Mouse (Mus musculus) liver, embryonic 11.5 days (tissue): ENCODE results near the gene Ldhd. TPM values are rescaled to one million over a fixed set of nuclear protein-coding genes. Genes with fewer than 3 reads are reported as not detected.
A peak's percentile ranks its signal among the peaks of the same experiment; 100 is the strongest.

Source experiments
- ATAC-seq: fragments of 200-750 bp; cut with Nextera tagmentation; replicated peaks from 2 replicates; pipeline ENCODE4 v1.8.0; 2017; ENCODE audit warnings: moderate number of reproducible peaks, mild to moderate bottlenecking, moderate TSS enrichment, moderate library complexity; ENCODE audit not compliant: low FRiP score
- DNase-seq: peaks from one replicate; pipeline ENCODE4 v3.0.0-alpha.2; 2017; ENCODE audit warnings: low spot score
- H3K27ac ChIP-seq: fragments of 300-500 bp; sonication (generic); 2 replicates; pipeline ENCODE4 v1.5.1; 2014; ENCODE audit warnings: mild to moderate bottlenecking, low read depth, low read length, control low read depth
- H3K27me3 ChIP-seq: fragments of 300-500 bp; sonication (generic); replicated peaks from 2 replicates; pipeline ENCODE4 v1.6.1; 2014; ENCODE audit warnings: low read length, mixed read lengths; ENCODE audit not compliant: control insufficient read depth, insufficient read depth
- H3K36me3 ChIP-seq: fragments of 300-500 bp; sonication (generic); 2 replicates; pipeline ENCODE4 v1.6.1; 2014; ENCODE audit warnings: mild to moderate bottlenecking, low read length, moderate library complexity, mixed read lengths; ENCODE audit not compliant: control insufficient read depth, insufficient read depth
- H3K4me1 ChIP-seq: fragments of 300-500 bp; sonication (generic); replicated peaks from 2 replicates; pipeline ENCODE4 v1.6.1; 2014; ENCODE audit warnings: low read length, mixed read lengths; ENCODE audit not compliant: control insufficient read depth, insufficient read depth
- H3K4me2 ChIP-seq: fragments of 300-500 bp; sonication (generic); 2 replicates; pipeline ENCODE4 v1.6.1; 2014; ENCODE audit warnings: mild to moderate bottlenecking, control low read depth, moderate library complexity
- H3K4me3 ChIP-seq: fragments of 300-500 bp; sonication (generic); 2 replicates; pipeline ENCODE4 v1.5.1; 2014; ENCODE audit warnings: low read depth, low read length, control low read depth
- H3K9ac ChIP-seq: fragments of 300-500 bp; sonication (generic); 2 replicates; pipeline ENCODE4 v1.6.1; 2014; ENCODE audit warnings: low read depth, low read length, control low read depth
- H3K9me3 ChIP-seq: fragments of 300-500 bp; sonication (generic); 2 replicates; pipeline ENCODE4 v1.6.1; 2016; ENCODE audit warnings: low read length, inconsistent platforms, mixed read lengths; ENCODE audit not compliant: control insufficient read depth
- WGBS: fragments of 180-500 bp; shearing (Covaris S2); extraction: QIAGEN DNeasy Blood & Tissue Kit; methylation state at CpG from one replicate; pipeline ENCODE4 v1.1.7; 2014; 5-methylcytosine and 5-hydroxymethylcytosine counted together
- polyA plus RNA-seq: library from polyadenylated mRNA; unstranded; fragments of >200 nt; fragmentation: Nextera tagmentation; extraction: Ambion mirVana; gene quantifications from 2 replicates; pipeline ENCODE4 v1.2.1, GENCODE M21; 2014

Gene Ldhd
- 0.10 and 0.16 TPM in 2 replicates for polyA plus RNA-seq

DNA sequence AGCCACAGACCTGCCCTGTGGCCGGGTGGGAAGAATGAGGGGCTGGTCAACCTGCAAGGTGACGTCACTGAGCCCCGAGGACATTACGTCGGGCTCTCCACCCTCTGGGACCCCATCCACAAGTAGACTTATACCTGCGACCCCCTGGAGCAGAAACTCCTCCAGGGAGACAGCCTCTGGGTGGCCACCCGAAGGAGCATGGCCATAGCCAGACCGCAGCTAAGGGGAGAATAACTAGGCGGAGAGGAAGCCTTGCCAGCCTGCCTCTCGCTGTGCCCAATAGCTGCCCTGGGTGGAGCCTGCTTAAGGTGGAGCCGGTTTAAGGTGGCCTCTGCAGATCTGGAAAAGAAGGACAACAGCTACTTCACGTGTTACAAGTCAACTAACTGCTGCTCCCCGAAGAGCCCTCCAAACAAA, at the start of gene Ldhd:
Gene Ldhd, minus strand, starts transcription at position 270 of the 417 bp plus-strand sequence.
- peak within 1 kb of the TSS; percentile 24; the same call in 1 of the 2 replicates for H3K4me3 ChIP-seq
- H3K9me3 ChIP-seq, result no peaks in the 10 kb centered on the region
- 39% methylated on average over 13 of the region's 13 CpGs for WGBS
- no peak within 1 kb of the TSS for H3K27ac ChIP-seq
- no peak for DNase-seq
- H3K9ac ChIP-seq, result 0 out of 2 replicates have a peak within 1 kb of the TSS, but pooled peaks have one; percentile 22
- no peaks in the 10 kb centered on the region for H3K27me3 ChIP-seq
- peak within 1 kb of the TSS; percentile 46 for H3K4me2 ChIP-seq
- H3K36me3 ChIP-seq, result no peaks in the 10 kb centered on the region
- no peak for ATAC-seq
- no peaks in the 10 kb centered on the region for H3K4me1 ChIP-seq

DNA sequence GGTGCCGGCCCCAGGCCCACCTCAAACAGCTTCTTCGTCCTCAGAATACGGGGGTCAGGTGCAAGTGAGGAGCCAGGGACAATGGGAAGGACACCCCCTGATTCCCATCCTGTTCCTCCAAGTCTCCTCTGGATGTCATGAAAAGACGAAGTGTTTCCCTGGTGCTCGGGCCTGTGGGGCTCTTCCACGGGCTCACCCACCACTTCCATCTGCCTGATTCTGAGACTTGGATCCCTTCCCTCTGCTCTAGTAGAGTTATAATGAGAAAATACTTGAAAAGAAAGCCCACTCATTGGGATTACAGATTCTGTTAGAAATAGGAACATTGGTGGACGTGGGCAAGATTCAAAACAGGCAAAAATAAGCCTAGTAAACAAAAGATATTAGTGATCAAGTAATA, 48.7 kb upstream of the Ldhd start:
- no peak for DNase-seq
- peaks cover 7% of the 10 kb centered on the region for H3K27me3 ChIP-seq
- H3K4me1 ChIP-seq, result no peaks in the 10 kb centered on the region
- no peak overlapping the region for H3K4me2 ChIP-seq
- no peak for ATAC-seq
- no peak overlapping the region for H3K27ac ChIP-seq
- no peak overlapping the region for H3K9ac ChIP-seq
- H3K36me3 ChIP-seq, result no peaks in the 10 kb centered on the region
- H3K4me3 ChIP-seq, result no peak overlapping the region
- H3K9me3 ChIP-seq, result 0 out of 2 replicates have a peak, but pooled peaks cover 3% of the 10 kb centered on the region
- WGBS, result 73% methylated on average over 7 of the region's 7 CpGs

DNA sequence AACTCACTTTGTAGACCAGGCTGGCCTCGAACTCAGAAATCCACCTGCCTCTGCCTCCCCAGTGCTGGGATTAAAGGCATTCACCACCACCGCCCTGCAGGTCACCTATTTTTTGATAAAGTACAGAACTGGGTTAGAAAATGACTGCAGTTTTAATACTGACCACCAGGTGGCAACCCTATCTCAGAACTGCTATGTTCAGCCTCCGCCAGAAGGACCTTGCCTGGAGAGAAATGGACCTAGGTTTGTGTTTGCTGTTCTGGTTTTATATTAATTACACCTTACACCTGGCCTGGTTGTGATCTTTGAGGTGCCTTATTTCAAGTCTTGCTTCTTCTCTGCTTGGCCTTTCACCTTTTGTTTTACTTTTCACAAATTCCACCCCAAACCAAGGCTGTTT, 47.9 kb upstream of the Ldhd start:
- H3K9me3 ChIP-seq, result 0 out of 2 replicates have a peak, but pooled peaks cover 3% of the 10 kb centered on the region
- WGBS, result 17% methylated on average over 3 of the region's 3 CpGs

GRCm38 (mm10) chr8:111676237-111676636, 46.1 kb upstream of the Ldhd start:
- Histone ChIP-seq H3K9ac (no peak overlapping the region), H3K4me2 (no peak overlapping the region), H3K9me3 (0 out of 2 replicates have a peak, but pooled peaks cover 3% of the 10 kb centered on the region), H3K4me3 (no peak overlapping the region), H3K4me1 (no peaks in the 10 kb centered on the region), H3K36me3 (peaks cover 3% of the 10 kb centered on the region; the same call in 1 of the 2 replicates), H3K27me3 (peaks cover 4% of the 10 kb centered on the region), H3K27ac (no peak overlapping the region)
- WGBS, result 71% methylated on average over 8 of the region's 8 CpGs
- DNase-seq (no peak), ATAC-seq (no peak)

More for the DNA sequence above, 47.9 kb upstream of the Ldhd start:
- no peak overlapping the region for H3K9ac ChIP-seq
- no peaks in the 10 kb centered on the region for H3K36me3 ChIP-seq
- no peak for DNase-seq
- no peak overlapping the region for H3K4me2 ChIP-seq
- peaks cover 7% of the 10 kb centered on the region for H3K27me3 ChIP-seq
- H3K4me3 ChIP-seq, result no peak overlapping the region
- ATAC-seq, result peak; percentile 49; the same call in 1 of the 2 replicates
- no peaks in the 10 kb centered on the region for H3K4me1 ChIP-seq
- H3K27ac ChIP-seq, result no peak overlapping the region

DNA sequence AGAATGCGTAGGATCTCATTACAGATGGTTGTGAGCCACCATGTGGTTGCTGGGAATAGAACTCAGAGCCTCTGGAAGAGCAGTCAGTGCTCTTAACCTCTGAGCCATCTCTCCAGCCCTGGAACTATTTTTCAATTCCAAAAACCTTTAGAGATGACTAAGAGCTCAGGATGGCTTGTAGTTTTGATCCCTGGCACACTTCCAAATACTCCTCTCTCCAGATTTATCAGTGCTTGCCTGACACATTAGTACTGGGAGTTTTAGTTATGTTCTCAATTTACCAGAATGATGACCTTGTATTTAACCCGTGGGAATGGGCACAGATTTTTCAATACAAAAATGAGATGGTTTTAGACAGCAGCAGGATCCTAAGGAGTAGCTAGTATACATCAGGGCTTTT, 36.6 kb upstream of the Ldhd start:
- WGBS, result 81% methylated on average over 2 of the region's 2 CpGs
- DNase-seq, result no peak
- no peaks in the 10 kb centered on the region for H3K4me1 ChIP-seq

GRCm38 (mm10) chr8:111662473-111662872, 32.3 kb upstream of the Ldhd start:
- 84% methylated on average over 3 of the region's 3 CpGs for WGBS
- no peaks in the 10 kb centered on the region for H3K4me1 ChIP-seq
- H3K9me3 ChIP-seq, result no peaks in the 10 kb centered on the region
- H3K9ac ChIP-seq, result no peak overlapping the region
- no peak overlapping the region for H3K4me3 ChIP-seq
- 0 out of 2 replicates have a peak, but pooled peaks cover 7% of the 10 kb centered on the region for H3K36me3 ChIP-seq
- no peaks in the 10 kb centered on the region for H3K27me3 ChIP-seq
- DNase-seq (no peak), ATAC-seq (no peak)
- H3K4me2 ChIP-seq, result no peak overlapping the region
- no peak overlapping the region for H3K27ac ChIP-seq

More for the DNA sequence above, 36.6 kb upstream of the Ldhd start:
- H3K36me3 ChIP-seq, result peaks cover 22% of the 10 kb centered on the region
- no peaks in the 10 kb centered on the region for H3K9me3 ChIP-seq
- no peak overlapping the region for H3K4me2 ChIP-seq
- no peak overlapping the region for H3K9ac ChIP-seq
- no peaks in the 10 kb centered on the region for H3K27me3 ChIP-seq
- no peak for ATAC-seq
- H3K27ac ChIP-seq, result no peak overlapping the region
- H3K4me3 ChIP-seq, result no peak overlapping the region

DNA sequence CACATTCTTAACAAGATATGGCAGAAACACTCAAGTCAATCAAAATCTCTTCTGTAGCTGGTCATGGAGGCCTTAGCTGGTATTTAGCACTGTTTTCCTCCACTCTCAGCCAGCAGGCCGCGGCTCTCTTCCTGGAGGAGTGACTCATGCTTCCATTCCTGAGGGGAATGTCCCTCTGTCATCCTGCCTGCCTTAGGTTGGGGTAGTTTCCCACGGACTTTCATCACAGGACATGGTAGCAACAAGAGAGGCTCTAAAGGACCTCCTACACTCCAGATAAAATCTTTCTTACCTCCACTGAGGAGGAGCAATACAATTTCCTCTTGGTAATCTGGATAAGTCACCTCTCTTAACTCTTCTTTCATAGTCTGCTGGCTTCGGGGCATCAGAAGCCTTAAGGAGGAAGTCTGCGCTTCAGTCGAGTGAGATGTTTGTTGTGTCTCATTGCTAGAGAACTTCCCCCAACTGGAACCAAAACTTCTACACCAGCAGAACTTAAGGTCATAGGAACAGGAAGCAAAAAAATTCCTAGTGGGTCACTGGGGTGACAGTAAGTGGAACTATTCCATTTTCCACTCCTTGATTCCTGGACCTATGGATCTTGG, 28.7 kb upstream of the Ldhd start:
- H3K27me3 ChIP-seq, result no peaks in the 10 kb centered on the region
- H3K4me3 ChIP-seq, result no peak overlapping the region
- H3K27ac ChIP-seq, result no peak overlapping the region
- no peak overlapping the region for H3K4me2 ChIP-seq
- 0 out of 2 replicates have a peak, but pooled peaks cover 5% of the 10 kb centered on the region for H3K36me3 ChIP-seq
- ATAC-seq (no peak), DNase-seq (no peak)
- no peaks in the 10 kb centered on the region for H3K9me3 ChIP-seq
- H3K9ac ChIP-seq, result no peak overlapping the region
- peaks cover 6% of the 10 kb centered on the region for H3K4me1 ChIP-seq
- 54% methylated on average over 6 of the region's 6 CpGs for whole genome bisulfite sequencing

- 29% methylated on average over 1 of the region's 1 CpGs for WGBS
- Histone ChIP-seq H3K27ac (no peak overlapping the region), H3K9ac (no peak overlapping the region), H3K4me1 (peaks cover 6% of the 10 kb centered on the region), H3K4me2 (no peak overlapping the region), H3K27me3 (no peaks in the 10 kb centered on the region), H3K9me3 (no peaks in the 10 kb centered on the region), H3K36me3 (0 out of 2 replicates have a peak, but pooled peaks cover 5% of the 10 kb centered on the region), H3K4me3 (no peak overlapping the region)
- DNase-seq (no peak), ATAC-seq (no peak)
These were observed 27.2 kb upstream of the Ldhd start for GRCm38 (mm10) chr8:111657312-111657854.

DNA sequence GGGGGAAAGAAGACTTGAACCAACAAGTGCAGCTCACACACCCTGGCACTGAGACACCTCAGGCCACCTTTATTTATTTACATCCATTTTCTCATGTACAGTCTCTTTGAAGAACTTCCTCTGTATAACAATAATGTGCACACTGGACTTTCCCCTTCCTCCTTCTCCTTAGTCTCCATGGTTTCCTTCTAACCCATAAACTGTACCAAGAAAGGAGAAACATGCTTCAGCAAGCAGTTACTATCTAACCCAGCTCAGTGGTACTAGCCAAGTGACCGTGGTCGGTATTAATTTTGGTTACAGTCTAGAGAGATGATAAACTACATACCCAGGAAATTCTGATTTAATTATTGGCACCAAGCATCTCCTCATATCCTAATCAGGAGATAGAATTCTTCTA, 23.4 kb upstream of the Ldhd start:
- ATAC-seq, result no peak
- no peaks in the 10 kb centered on the region for H3K9me3 ChIP-seq
- 89% methylated on average over 2 of the region's 2 CpGs for WGBS
- H3K4me2 ChIP-seq, result no peak overlapping the region
- no peak overlapping the region for H3K27ac ChIP-seq
- H3K4me1 ChIP-seq, result peaks cover 13% of the 10 kb centered on the region
- H3K27me3 ChIP-seq, result no peaks in the 10 kb centered on the region
- no peak overlapping the region for H3K9ac ChIP-seq
- DNase-seq, result no peak
- H3K4me3 ChIP-seq, result no peak overlapping the region
- H3K36me3 ChIP-seq, result no peaks in the 10 kb centered on the region
